Mouse (Mus musculus): ENCODE measurements around the gene Sephs1. TPM values are rescaled to one million over a fixed set of nuclear protein-coding genes. Genes with fewer than 3 reads are reported as not detected.

The Sephs1 gene
- polyA plus RNA-seq, 1 experiment: 15.9 TPM

GRCm38 (mm10) chr2:4883009-4883704 lies 1.8 kb downstream of the Sephs1 start:
- peaks cover 38% of the 10 kb centered on the region for H3K79me2 ChIP-seq (ENCODE audit: control insufficient read depth, insufficient read depth)
- H3K4me2 ChIP-seq (ENCODE audit: low read depth): peak overlapping the region; percentile 93
- no peaks in the 10 kb centered on the region for H3K36me3 ChIP-seq (ENCODE audit: control insufficient read depth, insufficient read depth)
- no peak for TF ChIP-seq TCF12 (IDR thresholded peaks at IDR 0.05; ENCODE audit: insufficient read depth, poor library complexity, severe bottlenecking)
- H3K4me3 ChIP-seq: peak overlapping the region; percentile 49
- H3K27me3 ChIP-seq (ENCODE audit: control insufficient read depth, insufficient read depth, insufficient read length): no peaks in the 10 kb centered on the region
- H3ac ChIP-seq (ENCODE audit: control insufficient read depth, insufficient read length): peak overlapping the region; percentile 99

- Histone ChIP-seq H3K27me3 (ENCODE audit: control insufficient read depth, insufficient read depth, insufficient read length) (no peaks in the 10 kb centered on the region), H3K4me2 (ENCODE audit: low read depth) (no peak overlapping the region), H3K4me3 (no peak overlapping the region), H3K79me2 (ENCODE audit: control insufficient read depth, insufficient read depth) (peaks cover 41% of the 10 kb centered on the region), H3ac (ENCODE audit: control insufficient read depth, insufficient read length) (no peak overlapping the region), H3K36me3 (ENCODE audit: control insufficient read depth, insufficient read depth) (peaks cover 13% of the 10 kb centered on the region)
- no peak for TF ChIP-seq REST (IDR thresholded peaks at IDR 0.05; ENCODE audit: insufficient read depth, insufficient read length)
- no peak for TF ChIP-seq USF1 (IDR thresholded peaks at IDR 0.05; ENCODE audit: low read depth)
- no peak for TF ChIP-seq TCF12 (IDR thresholded peaks at IDR 0.05; ENCODE audit: insufficient read depth, poor library complexity, severe bottlenecking)
- TF ChIP-seq SRF (IDR thresholded peaks at IDR 0.05; ENCODE audit: control insufficient read depth, insufficient read length, low read depth): no peak
- no peak for TF ChIP-seq MYOG (IDR thresholded peaks at IDR 0.05; ENCODE audit: control insufficient read depth in 1 of 3, insufficient read depth in 1 of 3, insufficient read length in 2 of 3, low read depth in 2 of 3)
- no peak for TF ChIP-seq MAX (IDR thresholded peaks at IDR 0.05; ENCODE audit: low read depth)
- no peak for TF ChIP-seq TCF3 (IDR thresholded peaks at IDR 0.05; ENCODE audit: insufficient read length, low read depth)
- no peak for TF ChIP-seq E2F4 (IDR thresholded peaks at IDR 0.05; ENCODE audit: insufficient read depth)
- no peak for TF ChIP-seq POLR2AphosphoS2 (IDR thresholded peaks at IDR 0.05; ENCODE audit: insufficient read length, low read depth)
- no peak for TF ChIP-seq MYOD1 (IDR thresholded peaks at IDR 0.05; ENCODE audit: control insufficient read depth in 1 of 3, insufficient read length in 2 of 3, low read depth in 2 of 3)
- TF ChIP-seq POLR2A (IDR thresholded peaks at IDR 0.05; ENCODE audit: insufficient read length, low read depth): no peak
- no peak for TF ChIP-seq CEBPB (IDR thresholded peaks at IDR 0.05; ENCODE audit: insufficient read depth, poor library complexity, severe bottlenecking)
These were observed 5.5 kb downstream of the Sephs1 start for GRCm38 (mm10) chr2:4886896-4887295.

DNA sequence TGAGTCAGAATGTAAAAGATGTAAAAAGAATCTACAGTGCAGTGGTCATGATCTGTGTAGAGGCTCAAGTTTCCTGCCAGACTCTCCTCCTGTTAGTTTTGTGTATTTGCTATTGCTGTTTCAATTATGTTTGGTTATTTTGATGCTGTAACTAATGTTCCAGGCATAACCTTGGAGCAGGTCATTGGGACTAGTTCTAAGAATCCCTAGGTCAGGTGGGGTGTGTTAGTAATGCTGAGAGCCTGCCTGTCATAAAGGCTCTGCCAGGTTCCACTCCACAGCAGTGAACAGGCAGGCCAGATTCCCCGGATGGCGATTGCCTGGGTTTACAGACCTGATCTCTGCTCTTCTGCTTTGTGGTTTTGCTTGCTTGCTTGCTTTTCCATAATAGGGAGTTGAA lies 14.2 kb downstream of the Sephs1 start:
- Histone ChIP-seq H3K27me3 (ENCODE audit: control insufficient read depth, insufficient read depth, insufficient read length) (no peaks in the 10 kb centered on the region), H3K4me3 (no peak overlapping the region), H3ac (ENCODE audit: control insufficient read depth, insufficient read length) (no peak overlapping the region), H3K4me2 (ENCODE audit: low read depth) (no peak overlapping the region), H3K36me3 (ENCODE audit: control insufficient read depth, insufficient read depth) (peaks cover 47% of the 10 kb centered on the region), H3K79me2 (ENCODE audit: control insufficient read depth, insufficient read depth) (no peaks in the 10 kb centered on the region)
- TF ChIP-seq MYOG (IDR thresholded peaks at IDR 0.05; ENCODE audit: control insufficient read depth in 1 of 3, insufficient read depth in 1 of 3, insufficient read length in 2 of 3, low read depth in 2 of 3) (no peak), MYOD1 (IDR thresholded peaks at IDR 0.05; ENCODE audit: control insufficient read depth in 1 of 3, insufficient read length in 2 of 3, low read depth in 2 of 3) (no peak), USF1 (IDR thresholded peaks at IDR 0.05; ENCODE audit: low read depth) (no peak), POLR2A (IDR thresholded peaks at IDR 0.05; ENCODE audit: insufficient read length, low read depth) (no peak), SRF (IDR thresholded peaks at IDR 0.05; ENCODE audit: control insufficient read depth, insufficient read length, low read depth) (no peak), REST (IDR thresholded peaks at IDR 0.05; ENCODE audit: insufficient read depth, insufficient read length) (no peak), E2F4 (IDR thresholded peaks at IDR 0.05; ENCODE audit: insufficient read depth) (no peak), TCF12 (IDR thresholded peaks at IDR 0.05; ENCODE audit: insufficient read depth, poor library complexity, severe bottlenecking) (no peak), CEBPB (IDR thresholded peaks at IDR 0.05; ENCODE audit: insufficient read depth, poor library complexity, severe bottlenecking) (no peak), POLR2AphosphoS2 (IDR thresholded peaks at IDR 0.05; ENCODE audit: insufficient read length, low read depth) (no peak), TCF3 (IDR thresholded peaks at IDR 0.05; ENCODE audit: insufficient read length, low read depth) (no peak), MAX (IDR thresholded peaks at IDR 0.05; ENCODE audit: low read depth) (no peak)

GRCm38 (mm10) chr2:4896970-4897369 lies 15.6 kb downstream of the Sephs1 start:
- Histone ChIP-seq H3K36me3 (ENCODE audit: control insufficient read depth, insufficient read depth) (peaks cover 50% of the 10 kb centered on the region), H3ac (ENCODE audit: control insufficient read depth, insufficient read length) (no peak overlapping the region), H3K79me2 (ENCODE audit: control insufficient read depth, insufficient read depth) (no peaks in the 10 kb centered on the region), H3K4me3 (no peak overlapping the region), H3K27me3 (ENCODE audit: control insufficient read depth, insufficient read depth, insufficient read length) (no peaks in the 10 kb centered on the region), H3K4me2 (ENCODE audit: low read depth) (no peak overlapping the region)
- TF ChIP-seq MYOG (IDR thresholded peaks at IDR 0.05; ENCODE audit: control insufficient read depth in 1 of 3, insufficient read depth in 1 of 3, insufficient read length in 2 of 3, low read depth in 2 of 3) (no peak), POLR2AphosphoS2 (IDR thresholded peaks at IDR 0.05; ENCODE audit: insufficient read length, low read depth) (no peak), SRF (IDR thresholded peaks at IDR 0.05; ENCODE audit: control insufficient read depth, insufficient read length, low read depth) (no peak), E2F4 (IDR thresholded peaks at IDR 0.05; ENCODE audit: insufficient read depth) (no peak), REST (IDR thresholded peaks at IDR 0.05; ENCODE audit: insufficient read depth, insufficient read length) (no peak), MYOD1 (IDR thresholded peaks at IDR 0.05; ENCODE audit: control insufficient read depth in 1 of 3, insufficient read length in 2 of 3, low read depth in 2 of 3) (no peak), TCF3 (IDR thresholded peaks at IDR 0.05; ENCODE audit: insufficient read length, low read depth) (no peak), TCF12 (IDR thresholded peaks at IDR 0.05; ENCODE audit: insufficient read depth, poor library complexity, severe bottlenecking) (no peak), MAX (IDR thresholded peaks at IDR 0.05; ENCODE audit: low read depth) (no peak), POLR2A (IDR thresholded peaks at IDR 0.05; ENCODE audit: insufficient read length, low read depth) (no peak), USF1 (IDR thresholded peaks at IDR 0.05; ENCODE audit: low read depth) (no peak), CEBPB (IDR thresholded peaks at IDR 0.05; ENCODE audit: insufficient read depth, poor library complexity, severe bottlenecking) (no peak)

- Histone ChIP-seq H3K27me3 (ENCODE audit: control insufficient read depth, insufficient read depth, insufficient read length) (no peaks in the 10 kb centered on the region), H3K36me3 (ENCODE audit: control insufficient read depth, insufficient read depth) (peaks cover 34% of the 10 kb centered on the region), H3ac (ENCODE audit: control insufficient read depth, insufficient read length) (no peak overlapping the region), H3K4me2 (ENCODE audit: low read depth) (no peak overlapping the region), H3K79me2 (ENCODE audit: control insufficient read depth, insufficient read depth) (no peaks in the 10 kb centered on the region), H3K4me3 (no peak overlapping the region)
- TF ChIP-seq TCF12 (IDR thresholded peaks at IDR 0.05; ENCODE audit: insufficient read depth, poor library complexity, severe bottlenecking) (no peak), SRF (IDR thresholded peaks at IDR 0.05; ENCODE audit: control insufficient read depth, insufficient read length, low read depth) (no peak)
These were observed 19.3 kb downstream of the Sephs1 start for GRCm38 (mm10) chr2:4900624-4901023.
